Mouse (Mus musculus): Measurements from ENCODE around the gene Vapb.

The Vapb gene

DNA sequence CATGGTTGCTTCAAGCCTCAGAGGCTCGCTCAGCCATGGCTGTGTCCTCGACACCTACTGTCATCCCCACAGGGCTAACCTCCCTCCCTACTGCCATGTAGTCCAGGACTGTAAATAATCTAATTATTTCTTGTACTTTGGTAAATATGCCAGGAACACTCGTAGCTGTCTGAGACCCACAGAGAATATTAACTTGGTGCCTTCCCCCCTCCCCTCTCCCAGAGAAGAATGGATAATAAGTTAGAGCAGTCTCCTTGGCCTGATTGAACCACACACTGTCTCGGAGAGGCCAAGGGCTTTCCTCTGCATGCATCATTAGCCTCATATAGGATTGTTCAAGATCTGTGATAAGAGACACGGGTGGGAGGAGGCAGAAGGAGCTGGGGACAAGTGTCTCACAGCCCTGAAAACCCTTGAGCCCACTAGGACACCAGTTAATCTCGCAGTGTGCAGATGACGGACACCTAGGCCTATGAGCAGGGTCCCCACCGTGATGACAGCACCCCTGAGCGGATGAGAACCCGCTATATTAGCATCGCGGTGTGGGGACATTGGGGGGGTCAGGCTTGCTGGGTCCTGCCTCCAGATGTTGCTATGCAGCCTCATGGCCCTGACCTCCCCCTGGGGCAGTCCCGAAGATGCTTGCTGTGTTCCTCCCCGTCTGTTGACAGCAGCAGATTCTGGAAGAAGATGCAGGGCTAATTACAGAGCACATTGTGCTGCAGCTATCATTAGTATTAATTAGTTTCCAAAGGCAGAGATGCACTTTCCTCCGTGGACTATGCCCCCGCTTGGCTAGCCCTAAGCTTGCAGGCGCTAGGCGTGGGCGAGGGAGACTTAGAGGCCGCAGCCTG is 54.8 kb downstream of the Vapb start:
- CTCF ChIA-PET = no interaction called here

DNA sequence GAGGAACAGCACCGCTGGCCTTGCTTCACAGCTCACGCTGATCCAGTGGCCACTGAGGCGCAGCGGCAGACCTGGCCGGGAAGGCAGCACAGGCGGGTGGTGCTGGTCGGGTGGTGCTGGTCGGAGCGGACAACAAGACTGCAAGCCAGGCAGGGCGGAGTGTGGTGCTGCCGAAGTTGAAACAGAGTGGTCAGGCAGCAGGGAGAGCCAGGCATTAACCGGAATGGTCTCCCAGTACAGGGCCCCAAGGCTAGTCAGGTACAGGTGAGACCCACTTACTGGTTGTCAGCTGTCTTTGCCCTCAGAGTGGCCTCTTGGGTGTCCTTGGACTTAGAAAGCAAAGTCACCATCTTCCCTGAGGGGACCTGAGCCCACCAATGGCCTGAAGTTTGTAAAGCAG is 56.7 kb downstream of the Vapb start:
- CTCF ChIA-PET = no interaction called here

DNA sequence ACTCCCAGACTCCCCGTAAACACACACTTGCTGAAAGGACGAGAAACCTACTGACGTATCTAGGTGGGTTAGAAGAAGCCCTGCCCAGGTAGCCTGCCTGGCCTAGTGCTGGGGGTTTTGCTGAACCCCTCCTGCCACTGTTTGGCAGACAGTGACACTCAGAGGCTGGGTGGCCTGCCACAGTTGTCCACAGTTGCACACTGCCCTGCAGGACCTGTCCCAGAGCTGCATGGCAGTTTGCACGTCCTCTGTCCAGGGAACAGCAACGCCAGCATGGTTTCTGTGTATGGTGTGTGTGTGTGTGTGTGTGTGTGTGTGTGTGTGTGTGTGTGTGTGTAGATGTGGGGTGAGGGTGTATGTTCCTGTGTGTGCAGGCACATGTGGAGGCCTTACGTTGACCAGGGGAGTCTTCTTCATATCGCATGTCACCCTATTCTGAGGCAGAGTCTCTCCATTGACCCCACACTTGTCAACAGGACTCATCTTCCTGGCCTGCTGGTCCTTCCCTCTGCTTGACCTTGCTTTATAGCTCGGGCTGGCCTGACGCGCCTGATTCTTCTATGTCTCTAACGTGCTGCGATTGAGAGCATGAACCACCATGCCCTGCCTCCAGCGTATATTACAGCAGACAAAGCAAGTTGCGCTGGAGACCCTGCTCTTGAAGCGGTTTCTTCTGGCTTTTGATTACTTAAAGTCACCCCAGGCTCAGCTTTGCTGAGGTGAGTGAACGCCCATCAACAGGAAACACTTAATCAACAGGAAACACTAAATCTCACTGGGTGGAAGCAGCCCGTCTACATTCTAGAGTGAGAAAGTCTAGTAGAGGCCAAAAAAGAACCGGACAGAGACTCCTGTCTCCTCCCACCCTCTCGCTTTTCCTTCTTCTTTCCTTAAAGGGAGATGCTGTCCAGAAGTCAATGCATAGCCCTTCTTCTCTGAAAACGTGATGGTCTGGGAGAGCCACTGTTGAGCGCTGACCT is 57.5 kb downstream of the Vapb start:
- CTCF ChIA-PET = no interaction called here

DNA sequence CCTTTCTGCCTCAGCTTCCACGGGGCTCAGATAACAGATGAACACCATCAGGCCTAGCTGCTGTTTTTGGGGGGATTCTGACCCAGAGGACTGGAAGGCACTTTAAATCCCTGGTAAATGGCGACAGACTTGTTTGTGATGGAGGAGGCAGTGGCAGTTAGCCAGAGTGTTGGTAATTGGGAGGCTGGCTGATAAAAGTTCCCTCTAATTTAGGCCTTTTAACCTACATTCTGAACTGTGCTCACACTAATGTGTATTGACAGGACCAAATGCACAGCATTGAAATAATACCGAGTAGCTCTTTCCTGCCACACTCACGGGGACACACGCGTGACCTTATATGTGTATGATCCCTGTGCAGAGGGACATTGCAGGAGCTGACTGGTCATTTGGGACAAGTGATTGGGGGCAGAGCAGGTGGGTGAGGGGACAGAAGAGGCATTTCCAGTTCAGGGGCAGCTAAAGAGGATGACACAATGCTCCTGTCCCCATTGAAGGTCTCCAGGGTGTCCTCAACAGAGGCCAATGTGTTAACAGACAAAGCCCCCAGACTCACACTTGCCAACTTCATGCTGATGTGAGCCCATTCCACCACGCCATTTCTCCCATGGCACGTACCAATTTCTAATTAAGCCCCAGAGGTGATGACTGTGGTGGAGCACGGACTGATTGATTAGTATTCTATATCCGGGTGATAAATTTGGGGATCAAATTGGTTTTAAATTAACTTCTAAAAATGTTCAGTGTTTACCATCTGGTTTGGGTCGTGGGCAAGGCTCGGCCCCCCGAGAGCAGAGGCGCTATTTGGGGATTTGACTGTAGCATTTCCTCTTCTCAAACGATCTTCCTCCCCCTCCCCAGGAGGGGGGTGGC is 58.7 kb downstream of the Vapb start:
- CTCF ChIA-PET = no interaction called here

DNA sequence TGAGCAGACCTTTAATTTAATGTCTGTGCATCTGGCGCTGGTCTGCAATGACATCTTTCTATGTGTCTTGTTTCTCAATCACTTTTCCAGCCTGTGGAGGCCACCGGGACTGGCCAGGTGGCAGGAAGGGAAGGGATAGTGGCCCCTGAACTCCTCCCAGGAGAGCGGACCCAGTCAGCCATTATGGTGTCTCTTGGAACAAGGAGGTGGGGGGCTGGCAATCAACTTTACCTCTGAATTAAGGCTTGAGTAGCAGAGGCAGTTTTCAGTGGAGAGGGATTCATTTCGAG is 59.3 kb downstream of the Vapb start:
- CTCF ChIA-PET = no interaction called here

DNA sequence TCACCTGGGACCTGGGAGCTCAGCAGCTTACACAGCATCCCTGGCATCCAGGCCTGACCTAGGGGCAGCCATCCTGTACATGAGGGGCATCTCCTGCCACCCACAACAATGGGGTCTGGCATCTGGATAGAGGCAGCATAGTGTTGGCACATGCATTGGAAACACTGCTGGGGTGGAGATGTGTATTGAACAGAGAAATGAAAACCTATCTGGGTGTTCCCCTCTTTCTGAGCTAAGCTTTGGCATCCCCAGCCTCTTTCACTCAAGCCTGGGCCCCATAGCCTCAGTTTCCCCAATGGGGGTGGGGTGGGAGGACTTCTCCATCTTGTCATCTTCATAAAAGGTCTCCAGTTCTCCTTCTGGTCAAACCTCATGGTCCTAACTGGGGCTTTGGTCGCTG is 62.2 kb downstream of the Vapb start:
- CTCF ChIA-PET = no interaction called here

DNA sequence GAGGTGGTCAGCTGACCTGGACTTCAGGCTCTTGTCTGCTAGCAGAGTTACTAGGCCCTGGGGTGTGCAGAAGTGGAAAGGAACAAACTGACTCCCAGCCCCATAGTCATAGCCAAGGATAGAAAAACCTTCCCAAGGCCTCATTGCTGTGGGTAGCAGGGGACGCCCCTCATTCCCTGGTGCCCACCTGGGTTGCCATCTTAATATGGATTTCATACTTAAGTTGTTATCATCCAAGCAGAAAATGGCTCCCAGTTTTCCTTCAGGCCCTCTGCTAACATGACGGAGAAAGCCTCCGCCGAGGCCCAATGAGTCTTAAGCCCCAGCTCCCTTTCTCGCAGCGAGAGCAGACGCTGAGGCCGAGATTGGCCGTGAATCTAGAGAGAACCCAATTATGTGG is 63.3 kb downstream of the Vapb start:
- CTCF ChIA-PET = no interaction called here

DNA sequence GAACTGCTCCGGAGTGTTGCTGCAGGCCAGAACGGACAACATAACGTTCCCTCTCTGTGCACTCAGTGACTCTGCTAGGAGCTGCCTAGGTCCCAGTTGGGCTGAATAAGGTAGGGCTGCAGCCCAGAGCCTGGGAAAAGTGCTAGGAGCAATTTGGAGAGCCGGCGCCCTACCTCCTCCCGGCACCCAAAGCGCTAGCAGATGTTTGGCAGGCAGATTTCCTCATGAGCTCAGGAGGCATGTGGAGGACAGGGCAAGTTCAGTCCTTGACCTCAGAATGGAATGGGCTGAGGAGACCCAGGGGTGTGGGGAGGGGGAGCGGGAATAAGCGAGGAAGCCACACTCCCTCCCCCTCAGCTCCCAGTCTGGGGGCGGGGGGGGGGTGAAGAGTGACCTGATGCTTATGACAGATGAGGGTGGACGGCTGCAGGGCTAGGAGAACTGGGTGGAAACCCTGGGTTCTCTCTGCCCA is 64.1 kb downstream of the Vapb start:
- CTCF ChIA-PET = no interaction called here

DNA sequence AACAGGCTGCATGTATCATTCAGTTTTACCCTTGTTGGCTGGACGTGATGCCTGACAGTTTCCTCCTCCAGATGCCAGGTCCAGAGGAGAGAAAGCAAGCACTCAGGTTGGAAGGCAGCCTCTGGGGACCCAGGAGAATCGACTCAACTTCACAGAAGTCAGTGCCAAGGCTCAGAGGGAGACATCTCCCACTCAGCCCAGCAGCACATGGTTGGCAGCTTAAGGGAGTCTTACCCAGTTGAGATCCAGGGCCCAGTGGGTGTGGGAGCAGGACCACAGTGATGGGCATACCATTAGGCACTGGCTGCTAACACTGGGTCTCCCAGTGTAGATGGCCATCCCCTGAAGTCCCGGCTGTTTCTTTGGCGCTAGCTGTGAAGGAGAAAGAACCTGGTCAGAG is 64.9 kb downstream of the Vapb start:
- CTCF ChIA-PET = no interaction called here

DNA sequence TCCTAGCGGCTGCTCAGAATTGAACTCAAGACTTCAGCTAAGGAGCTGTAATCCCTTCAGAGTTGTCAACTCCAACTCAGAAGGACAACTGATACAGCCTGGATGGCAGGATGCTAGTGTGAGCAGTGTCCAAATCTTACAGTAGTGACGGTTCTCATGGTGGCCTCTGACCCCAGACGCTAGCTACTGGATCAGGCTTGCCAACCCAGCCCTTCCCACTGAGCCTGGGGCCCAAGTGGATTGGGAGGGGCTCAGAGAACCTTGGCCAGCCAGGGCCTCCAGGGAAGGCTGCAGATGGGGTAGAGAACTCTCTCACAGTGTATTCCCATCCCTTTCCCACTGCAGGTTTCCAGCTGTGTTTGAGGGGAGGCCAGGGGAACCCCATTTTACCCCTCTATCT is 65.6 kb downstream of the Vapb start:
- CTCF ChIA-PET = no interaction called here

DNA sequence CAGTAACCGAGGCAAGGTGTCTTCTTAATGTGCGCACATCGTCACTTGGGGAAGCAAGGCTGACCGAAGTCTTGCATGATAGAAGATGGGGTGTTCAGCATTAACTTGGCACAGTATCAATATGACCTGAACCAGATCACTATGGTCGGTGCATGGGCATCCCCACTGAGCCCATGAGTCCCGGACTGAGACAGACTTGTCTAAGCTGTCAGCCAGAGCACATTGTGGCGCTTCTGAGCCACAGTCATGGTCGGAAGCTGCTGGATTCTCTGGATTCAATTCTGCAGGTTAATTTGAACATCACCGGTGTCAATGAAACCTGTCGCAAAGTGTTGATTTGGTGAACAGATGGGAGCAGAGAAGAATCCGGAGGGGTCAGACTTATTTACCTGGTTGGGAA is 66.5 kb downstream of the Vapb start:
- CTCF ChIA-PET = no interaction called here

DNA sequence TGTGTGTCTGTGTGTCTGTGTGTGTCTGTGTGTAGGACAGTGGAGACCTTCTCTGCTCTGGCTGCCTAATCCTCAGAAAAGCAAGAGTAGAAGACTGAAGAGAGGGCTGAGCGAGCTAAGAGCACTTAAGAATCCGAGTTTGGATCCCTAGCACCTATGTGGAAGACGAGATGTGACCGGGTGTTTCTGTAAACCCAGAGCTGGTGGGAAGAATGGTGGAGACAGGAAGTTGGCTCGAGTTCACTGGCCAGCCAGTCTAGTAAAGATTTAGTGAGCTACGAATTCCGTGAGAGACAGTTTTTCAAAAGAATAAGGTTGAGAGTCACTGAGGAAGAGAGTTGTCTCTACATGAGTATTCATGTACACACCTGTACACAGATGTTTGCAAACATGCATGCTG is 69.3 kb downstream of the Vapb start:
- CTCF ChIA-PET = no interaction called here

DNA sequence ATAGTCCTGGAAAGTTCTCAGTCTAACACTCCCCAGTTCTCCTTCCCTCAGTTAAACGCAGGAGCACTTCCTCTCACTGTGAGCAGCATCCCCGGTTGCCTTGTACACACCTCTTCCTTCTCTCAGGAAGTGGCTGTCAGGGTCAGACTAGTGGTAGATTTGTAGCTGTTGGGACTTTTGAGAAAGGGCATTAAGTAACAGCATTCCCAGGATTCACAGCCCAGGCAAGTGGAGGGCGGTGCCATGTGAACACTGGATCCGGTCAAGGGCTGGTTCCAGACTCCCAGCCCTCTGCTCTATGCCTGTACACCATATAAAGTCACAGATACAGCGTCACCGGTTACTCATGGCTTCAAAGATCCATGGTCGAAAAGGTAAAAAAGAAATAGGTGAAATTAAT is 71.6 kb downstream of the Vapb start:
- CTCF ChIA-PET = no interaction called here

DNA sequence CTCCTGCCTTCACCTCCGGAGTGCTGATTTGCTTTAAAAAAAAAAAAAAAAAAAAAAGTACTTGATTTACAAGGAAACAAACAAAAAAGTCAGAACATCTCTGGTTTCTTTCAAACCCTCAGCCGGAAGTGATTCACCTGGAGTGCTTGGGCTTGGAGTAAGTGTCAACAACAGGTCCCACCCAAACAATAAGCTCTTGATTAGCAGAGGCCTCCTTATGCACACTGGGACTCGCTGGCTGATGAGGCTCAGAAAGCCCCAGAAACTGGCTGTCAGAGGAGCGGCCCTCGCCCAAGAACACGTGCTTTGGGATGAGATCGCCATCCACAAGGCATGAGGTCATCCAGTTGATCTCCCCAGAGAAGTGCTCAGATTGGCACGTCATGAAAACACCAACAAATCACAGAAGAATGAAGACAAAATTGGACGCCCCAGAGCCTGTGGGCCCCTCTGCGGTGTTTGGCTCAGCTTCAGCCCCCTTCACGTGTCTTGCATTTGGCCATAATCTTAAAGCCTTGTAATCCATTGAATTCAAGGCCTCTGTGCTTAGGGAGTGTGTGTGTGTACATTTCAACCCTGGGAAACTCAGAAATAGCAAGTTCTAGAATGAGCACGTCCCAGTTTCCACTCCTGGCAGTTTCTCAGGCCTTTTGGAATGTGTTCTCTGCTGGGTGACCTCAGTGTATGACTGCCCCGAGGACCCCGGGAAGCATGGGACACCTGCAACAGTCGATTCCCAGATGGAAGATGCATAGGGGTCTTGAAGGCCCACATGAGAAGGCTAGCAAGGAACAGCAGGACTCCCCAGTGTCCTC is 72.9 kb downstream of the Vapb start:
- CTCF ChIA-PET = no interaction called here

DNA sequence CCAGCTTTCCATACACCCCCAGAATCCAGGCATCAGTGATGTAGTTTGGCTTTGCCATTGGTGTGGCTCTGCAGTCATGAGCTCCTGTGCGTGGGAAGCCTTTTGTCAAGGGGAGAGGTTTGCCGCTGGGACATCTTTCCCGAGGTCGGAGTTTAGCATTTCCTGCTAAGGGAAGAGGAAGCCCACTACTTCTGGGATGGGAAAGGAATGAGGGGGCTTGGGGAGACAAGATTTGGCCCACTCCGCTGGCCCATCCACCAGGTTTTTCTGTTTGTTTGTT is 73.5 kb downstream of the Vapb start:
- CTCF ChIA-PET = no interaction called here

DNA sequence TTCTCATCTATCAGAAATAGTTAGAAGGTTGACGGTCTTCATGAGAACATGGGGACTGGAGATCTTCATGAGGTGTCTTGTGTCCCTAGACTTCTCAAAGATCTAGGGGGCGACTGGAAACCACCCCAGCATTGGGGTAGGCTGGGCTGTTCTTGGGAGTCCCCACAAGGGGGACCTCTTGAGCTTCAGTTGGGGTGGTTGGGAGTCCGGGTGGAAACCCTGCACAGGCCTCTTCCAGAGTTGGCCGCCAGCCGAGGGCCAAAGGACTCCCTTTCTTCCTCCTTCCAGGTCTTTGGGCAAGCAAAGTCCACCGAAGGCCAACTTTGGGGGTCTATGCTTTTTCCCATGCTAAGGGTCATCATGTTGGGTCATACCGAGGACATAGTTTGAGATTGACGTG is 74.5 kb downstream of the Vapb start:
- CTCF ChIA-PET = no interaction called here

DNA sequence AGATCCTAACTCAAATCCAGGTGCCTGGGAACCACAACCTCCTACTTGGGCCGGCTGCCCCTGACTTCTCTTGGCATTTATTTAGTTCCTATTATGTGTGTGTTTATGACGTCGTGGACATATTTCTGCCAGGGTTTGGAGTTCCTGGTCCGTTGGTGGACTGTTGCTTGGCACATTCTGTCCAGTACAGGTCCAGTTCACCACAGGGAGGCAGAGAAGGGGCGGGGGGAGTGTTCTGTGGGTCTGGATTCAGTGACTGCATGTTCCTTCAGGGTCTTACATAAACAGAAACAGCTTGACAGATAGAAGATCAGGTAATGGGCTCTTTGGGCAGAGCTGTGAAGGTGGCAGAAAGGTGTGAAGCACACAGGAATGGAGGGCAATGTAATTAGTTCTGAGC is 75.8 kb downstream of the Vapb start:
- CTCF ChIA-PET = no interaction called here

DNA sequence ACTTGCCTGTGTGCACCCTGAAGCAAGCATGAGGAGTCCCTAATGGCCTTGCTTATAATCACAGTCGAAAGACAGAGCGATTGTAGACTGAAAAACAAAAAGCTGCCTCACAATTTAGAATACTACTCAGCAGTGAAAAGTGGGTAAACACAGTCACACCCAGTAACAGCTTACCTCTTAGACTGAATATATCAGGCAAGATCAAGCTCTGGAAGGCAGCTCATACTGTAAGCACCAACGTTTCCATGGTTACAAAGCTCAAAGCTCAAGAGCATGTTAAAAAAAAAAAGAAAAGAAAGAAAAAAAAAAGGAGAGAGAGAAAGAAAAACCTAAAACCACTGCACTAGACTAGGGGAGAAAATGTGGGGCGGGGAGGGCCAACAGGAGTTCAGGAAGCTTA is 89.0 kb downstream of the Vapb start:
- CTCF ChIA-PET = interaction anchor here (0.5 to 0.7 kb wide), 2 partner anchors 8 to 239 kb away, joined by 4 to 13 read pairs; no protein-coding TSS in a partner anchor

DNA sequence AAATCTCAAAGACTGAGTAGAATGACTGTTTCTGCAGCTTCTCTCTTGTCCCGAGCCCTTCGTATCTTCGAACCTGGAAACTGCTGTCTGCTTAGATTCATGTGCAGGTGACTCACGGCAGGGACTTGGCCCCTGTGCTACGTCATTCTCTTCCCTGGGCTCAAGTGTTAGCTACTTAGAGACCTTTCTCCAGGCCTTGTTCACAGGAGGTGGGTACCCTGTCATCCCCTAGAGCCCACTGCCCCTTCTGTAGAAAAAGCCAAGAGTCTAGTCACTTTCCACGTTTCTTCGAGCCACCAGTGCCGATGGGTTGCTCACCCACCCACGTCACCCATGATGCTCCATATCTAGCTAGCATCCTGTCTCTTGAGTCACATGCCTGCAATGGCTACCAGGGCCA is 89.9 kb downstream of the Vapb start:
- CTCF ChIA-PET = no interaction called here

DNA sequence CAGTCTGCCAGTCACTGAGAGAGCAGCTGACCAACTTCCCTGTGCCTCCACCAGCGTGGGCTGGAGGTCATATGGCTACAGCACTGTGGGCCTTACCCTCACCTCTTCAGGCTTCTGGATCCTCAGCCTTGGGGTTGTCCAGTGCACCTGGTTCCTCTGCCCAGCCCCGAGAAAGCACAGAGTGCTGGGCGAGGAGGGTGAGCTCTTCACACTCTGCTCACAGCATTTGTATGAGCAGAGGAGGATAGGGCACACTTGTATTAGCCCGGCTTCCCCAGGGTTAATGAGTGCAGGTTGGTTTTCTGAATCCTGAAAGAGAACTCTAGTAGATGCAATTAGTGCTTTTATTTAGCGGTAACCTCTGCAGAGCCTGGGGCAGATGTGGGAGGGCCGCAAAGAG is 90.8 kb downstream of the Vapb start:
- CTCF ChIA-PET = no interaction called here

DNA sequence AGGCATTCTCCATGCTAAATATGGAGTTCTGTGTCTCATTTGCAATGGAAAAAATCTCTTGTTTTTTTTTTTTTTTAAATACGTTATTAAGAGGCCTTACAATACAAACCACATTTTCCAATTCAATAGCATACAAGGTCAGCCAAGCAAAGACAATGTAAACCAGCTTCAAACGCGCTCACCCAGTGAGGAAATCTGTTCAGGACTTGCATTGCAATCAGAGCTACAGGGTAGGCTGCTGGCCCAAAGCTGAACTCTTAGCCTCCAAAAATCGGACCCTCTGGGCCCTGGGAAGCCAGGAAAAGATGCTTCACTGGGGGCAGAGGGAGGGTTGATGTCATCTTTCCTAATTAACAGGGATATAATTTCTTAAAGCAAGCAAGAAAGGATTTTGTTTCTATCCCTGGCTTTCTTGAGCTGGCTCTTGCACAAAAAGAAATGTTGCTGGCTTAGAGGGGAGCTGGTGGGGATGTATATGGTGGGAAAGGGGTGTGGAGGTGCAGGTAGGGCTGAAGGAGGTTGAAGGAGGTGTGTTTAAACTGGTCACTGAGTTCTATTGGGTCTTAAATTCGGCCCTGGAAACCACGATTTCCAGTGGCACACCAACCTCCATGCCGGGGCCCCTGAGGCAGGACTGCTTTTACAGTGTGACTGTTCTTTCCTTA is 95.6 kb downstream of the Vapb start:
- CTCF ChIA-PET = no interaction called here

Measured in spleen, embryonic (tissue).